Mouse (Mus musculus) MEL (cell line): Measurements from ENCODE around the gene Pcsk5. TPM values are rescaled to one million over a fixed set of nuclear protein-coding genes. Genes with fewer than 3 reads are reported as not detected.

ENCODE experiments used
- DNase-seq: peaks from one replicate; pipeline ENCODE4 v3.0.0; 2011; ENCODE audit warnings: low read depth, low spot score
- H3K27ac ChIP-seq: 2 replicates; pipeline ENCODE4 v1.5.1; 2012; ENCODE audit warnings: low read depth, mild to moderate bottlenecking, control low read depth, low read length, moderate library complexity; ENCODE audit not compliant: control insufficient read depth
- H3K27me3 ChIP-seq, 2 experiments: fragments of 150-350 bp in 1 of 2; sonication (generic) in 1 of 2; 2 replicates each; pipeline ENCODE4 v1.6.1; 2012; ENCODE audit warnings: low read length in 2 of 2, mild to moderate bottlenecking in 2 of 2, improper control_type of control experiment in 1 of 2, moderate library complexity in 1 of 2; ENCODE audit not compliant: insufficient read depth in 2 of 2, control insufficient read depth in 1 of 2
- H3K36me3 ChIP-seq, 2 experiments: 2 replicates each; pipeline ENCODE4 v1.6.1; 2012 to 2014; ENCODE audit warnings: low read length in 2 of 2, improper control_type of control experiment in 1 of 2, inconsistent platforms in 1 of 2, mild to moderate bottlenecking in 1 of 2; ENCODE audit not compliant: insufficient read depth in 2 of 2, control insufficient read depth in 1 of 2
- H3K4me1 ChIP-seq, 2 experiments: fragments of 150-350 bp in 1 of 2; sonication (generic) in 1 of 2; 2 replicates each; pipeline ENCODE4 v1.6.1; 2012; ENCODE audit warnings: low read length in 2 of 2, improper control_type of control experiment in 1 of 2, mild to moderate bottlenecking in 1 of 2; ENCODE audit not compliant: insufficient read depth in 2 of 2, control insufficient read depth in 1 of 2
- H3K4me3 ChIP-seq, 2 experiments: fragments of 150-350 bp in 1 of 2; sonication (generic) in 1 of 2; 2 replicates each; pipeline ENCODE4 v1.5.1; 2012; ENCODE audit warnings: low read depth in 2 of 2, low read length in 2 of 2, mild to moderate bottlenecking in 2 of 2, moderate library complexity in 2 of 2, control low read depth in 1 of 2, improper control_type of control experiment in 1 of 2; ENCODE audit not compliant: control insufficient read depth in 1 of 2, insufficient read depth in 1 of 2
- H3K79me2 ChIP-seq: 2 replicates; pipeline ENCODE4 v1.6.1; 2012; ENCODE audit warnings: mild to moderate bottlenecking, low read length, moderate library complexity; ENCODE audit not compliant: control insufficient read depth, poor library complexity, insufficient read depth
- H3K9ac ChIP-seq: 2 replicates; pipeline ENCODE4 v1.6.1; 2012; ENCODE audit warnings: low read depth, mild to moderate bottlenecking, control low read depth, low read length, moderate library complexity; ENCODE audit not compliant: control insufficient read depth, poor library complexity, severe bottlenecking
- H3K9me3 ChIP-seq: fragments of 150-350 bp; sonication (generic); replicated peaks from 2 replicates; pipeline ENCODE4 v1.6.1; 2012; ENCODE audit warnings: mild to moderate bottlenecking, low read length, improper control_type of control experiment, moderate library complexity; ENCODE audit not compliant: insufficient read depth
- CHD2 ChIP-seq: IDR thresholded peaks from 2 replicates; pipeline ENCODE4 v1.6.1; 2011; ENCODE audit warnings: low read length, improper control_type of control experiment
- ELF1 ChIP-seq: IDR thresholded peaks from 2 replicates; pipeline ENCODE4 v1.6.1; 2014; ENCODE audit warnings: low read depth, mild to moderate bottlenecking, inconsistent platforms, low read length, improper control_type of control experiment, moderate library complexity
- ETS1 ChIP-seq: IDR thresholded peaks from 2 replicates; pipeline ENCODE4 v1.6.1; 2012; ENCODE audit warnings: low read depth, mild to moderate bottlenecking, inconsistent platforms, low read length, improper control_type of control experiment, moderate library complexity
- JUND ChIP-seq: IDR thresholded peaks from 2 replicates; pipeline ENCODE4 v1.6.1; 2011; ENCODE audit warnings: low read depth, mild to moderate bottlenecking, improper control_type of control experiment, low read length
- MAFK ChIP-seq: IDR thresholded peaks from 2 replicates; pipeline ENCODE4 v1.6.1; 2011; ENCODE audit warnings: low read depth, mild to moderate bottlenecking, low read length, improper control_type of control experiment, borderline replicate concordance
- MAZ ChIP-seq: IDR thresholded peaks from 2 replicates; pipeline ENCODE4 v1.6.1; 2012; ENCODE audit warnings: low read depth, mild to moderate bottlenecking, inconsistent platforms, low read length, improper control_type of control experiment
- MXI1 ChIP-seq: IDR thresholded peaks from 2 replicates; pipeline ENCODE4 v1.6.1; 2011; ENCODE audit warnings: mild to moderate bottlenecking, low read depth, low read length, improper control_type of control experiment
- SMC3 ChIP-seq: IDR thresholded peaks from 2 replicates; pipeline ENCODE4 v1.6.1; 2011; ENCODE audit warnings: low read depth, low read length, improper control_type of control experiment
- TBP ChIP-seq: IDR thresholded peaks from 2 replicates; pipeline ENCODE4 v1.8.0; 2011; ENCODE audit warnings: low read depth, low read length, improper control_type of control experiment
- UBTF ChIP-seq: IDR thresholded peaks from 2 replicates; pipeline ENCODE4 v1.6.1; 2012; ENCODE audit warnings: low read depth, mild to moderate bottlenecking, inconsistent platforms, low read length, improper control_type of control experiment, moderate library complexity, borderline replicate concordance; ENCODE audit not compliant: insufficient read depth
- USF1 ChIP-seq: IDR thresholded peaks from 2 replicates; pipeline ENCODE4 v1.6.1; 2014; ENCODE audit warnings: low read depth, mild to moderate bottlenecking, inconsistent platforms, low read length, improper control_type of control experiment, moderate library complexity
- ZKSCAN1 ChIP-seq: IDR thresholded peaks from 2 replicates; pipeline ENCODE4 v1.6.1; 2012; ENCODE audit warnings: low read depth, mild to moderate bottlenecking, inconsistent platforms, low read length, improper control_type of control experiment, moderate library complexity
- ZNF384 ChIP-seq: IDR thresholded peaks from 2 replicates; pipeline ENCODE4 v1.6.1; 2012; ENCODE audit warnings: low read depth, mild to moderate bottlenecking, inconsistent platforms, low read length, improper control_type of control experiment
- polyA plus RNA-seq, 2 experiments: library from polyadenylated mRNA; stranded (reverse) in 1 of 2; unstranded in 1 of 2; fragments of >175 nt in 1 of 2; fragments of >200 nt in 1 of 2; gene quantifications; 2 replicates each; pipeline versions ENCODE4 v1.2.1 to v1.2.4; 2012; ENCODE audit warnings: low replicate concordance in 2 of 2, low read depth in 1 of 2; ENCODE audit not compliant: insufficient read length in 2 of 2, insufficient read depth in 1 of 2, missing spikeins in 1 of 2
- total RNA-seq: library from RNA; depleted of rRNA; stranded (reverse); fragments of 300-350 nt; gene quantifications from 2 replicates; pipeline ENCODE4 v1.2.3, GENCODE M21; 2012

Pcsk5 gene
- total and polyA plus RNA-seq, 3 experiments, result not detected

DNA sequence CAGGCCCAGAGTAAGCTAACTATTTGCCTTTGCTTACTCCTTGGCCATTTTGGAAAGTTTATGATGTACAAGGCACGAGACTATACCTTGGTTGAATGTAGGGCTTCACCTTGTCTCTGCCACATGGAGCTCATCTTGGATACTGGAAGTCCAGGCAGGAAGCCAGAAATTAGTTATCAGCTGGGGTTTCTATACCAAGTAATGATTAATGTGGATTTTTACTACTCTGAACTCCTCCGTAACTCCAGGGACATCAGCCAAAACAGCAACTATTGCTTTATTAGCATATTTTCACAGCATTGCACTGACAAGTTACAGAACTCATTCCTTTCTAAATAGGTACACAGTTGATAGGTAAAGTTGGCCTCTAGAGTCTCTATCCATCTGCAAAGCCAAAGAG is 54.2 kb downstream of the Pcsk5 start:
- no peaks in the 10 kb centered on the region for H3K36me3 ChIP-seq
- no peak for DNase-seq
- no peak overlapping the region for H3K4me3 ChIP-seq
- no peaks in the 10 kb centered on the region for H3K27me3 ChIP-seq
- H3K4me1 ChIP-seq, result no peaks in the 10 kb centered on the region
- no peak for TF ChIP-seq CHD2
- H3K27ac ChIP-seq, result no peak overlapping the region
- no peak overlapping the region for H3K9ac ChIP-seq
- H3K79me2 ChIP-seq, result no peaks in the 10 kb centered on the region
- no peaks in the 10 kb centered on the region for H3K9me3 ChIP-seq

DNA sequence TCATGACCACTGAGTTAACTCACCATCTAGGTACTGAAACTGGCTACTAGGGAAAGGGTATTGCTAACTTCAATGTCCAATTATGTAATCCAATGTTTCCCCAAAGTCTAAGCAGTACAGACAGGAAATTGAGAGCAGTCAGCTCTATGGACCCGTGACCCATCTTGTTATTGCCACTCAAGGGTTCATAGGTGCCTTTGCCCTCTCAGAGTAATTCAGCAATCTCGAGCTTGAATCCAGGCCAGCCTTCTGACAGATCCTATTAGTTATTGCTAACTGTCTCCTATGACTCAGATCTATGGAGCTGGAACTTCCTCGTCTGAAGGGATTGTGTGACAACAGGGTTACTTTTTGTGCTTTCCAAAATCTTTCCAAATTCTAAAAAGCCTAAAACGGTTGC is 56.1 kb downstream of the Pcsk5 start:
- Histone ChIP-seq H3K9ac (no peak overlapping the region), H3K27me3 (no peaks in the 10 kb centered on the region), H3K36me3 (no peaks in the 10 kb centered on the region), H3K79me2 (no peaks in the 10 kb centered on the region), H3K4me1 (no peaks in the 10 kb centered on the region), H3K27ac (no peak overlapping the region), H3K4me3 (no peak overlapping the region), H3K9me3 (no peaks in the 10 kb centered on the region)
- no peak for TF ChIP-seq ZNF384
- DNase-seq, result no peak

DNA sequence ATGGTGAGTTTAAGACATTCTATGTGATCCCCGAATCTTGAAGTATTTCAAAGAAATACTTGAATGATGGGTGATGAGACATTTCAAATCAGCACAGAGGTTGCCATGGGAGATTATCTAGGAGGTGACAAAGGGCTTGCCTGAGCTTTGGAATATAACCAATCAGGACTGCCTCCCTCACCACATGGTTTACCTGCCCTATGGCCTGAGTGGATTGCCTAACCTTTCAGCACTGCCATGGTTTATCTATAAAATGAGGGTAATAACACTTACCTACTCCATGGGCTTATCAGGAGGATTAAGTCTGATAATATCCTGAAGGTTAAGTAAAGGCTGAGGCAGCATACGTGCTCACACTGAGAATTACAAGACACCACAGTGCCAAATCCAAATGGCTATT is 61.5 kb downstream of the Pcsk5 start:
- H3K4me3 ChIP-seq, result no peak overlapping the region
- H3K36me3 ChIP-seq, result no peaks in the 10 kb centered on the region
- TF ChIP-seq SMC3 (no peak), ZKSCAN1 (no peak), USF1 (no peak), JUND (no peak), ELF1 (no peak), CHD2 (no peak), MAZ (no peak), TBP (no peak), MAFK (no peak), MXI1 (no peak), UBTF (no peak), ETS1 (no peak)

More for the DNA sequence above, 61.5 kb downstream of the Pcsk5 start:
- H3K79me2 ChIP-seq, result no peaks in the 10 kb centered on the region
- DNase-seq, result no peak
- H3K27ac ChIP-seq, result no peak overlapping the region
- no peaks in the 10 kb centered on the region for H3K9me3 ChIP-seq
- no peaks in the 10 kb centered on the region for H3K4me1 ChIP-seq
- H3K9ac ChIP-seq, result no peak overlapping the region
- H3K27me3 ChIP-seq, result no peaks in the 10 kb centered on the region
